Mouse (Mus musculus): ENCODE measurements around the gene Nadk2.

DNA sequence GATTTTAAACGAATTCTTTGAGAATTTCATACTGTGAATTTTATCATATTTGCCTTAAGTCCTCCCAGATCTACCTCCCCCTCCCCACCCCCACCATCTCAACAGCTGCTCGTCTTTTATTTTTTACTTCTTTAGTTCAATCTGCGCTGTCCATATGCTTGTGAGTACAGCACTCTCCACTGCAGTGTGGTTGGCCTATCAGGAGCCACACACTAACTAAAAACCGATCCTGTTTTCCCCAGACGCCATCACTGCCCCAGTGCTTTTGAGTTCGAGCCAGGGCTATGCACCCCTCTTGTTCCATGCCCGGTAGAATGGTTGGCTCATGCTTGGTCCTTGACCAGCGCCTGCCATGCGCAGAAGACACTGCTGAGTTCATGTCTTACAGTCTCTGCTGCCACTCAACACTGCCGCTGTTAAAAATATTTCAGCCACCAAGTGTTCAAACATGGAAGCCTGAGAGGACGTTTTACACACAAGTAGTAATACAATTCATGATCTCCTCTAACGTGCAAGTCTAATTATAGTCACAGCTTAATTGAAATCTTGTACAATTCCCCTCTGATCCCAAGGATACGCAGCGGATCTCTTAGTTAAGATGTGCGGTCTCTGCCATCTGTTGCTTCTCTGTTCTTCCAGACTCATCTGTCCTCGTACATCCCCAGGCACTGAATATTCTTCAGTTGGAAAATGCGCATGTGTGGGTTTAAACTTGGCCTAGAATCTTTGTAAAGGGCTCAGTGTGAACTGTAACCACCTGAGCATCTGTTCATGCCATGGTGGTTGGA, 17.0 kb downstream of the Nadk2 start:
- no peak for TF ChIP-seq CTCF (conservative IDR thresholded peaks at IDR 0.05; ENCODE audit: low read length)
- no peak for TF ChIP-seq NANOG (IDR thresholded peaks at IDR 0.05; ENCODE audit: borderline replicate concordance, low read length)
